Mouse (Mus musculus) embryo, embryonic 10 days (tissue): ENCODE measurements at regions not wholly inside any gene's neighbourhood (a gene's known extent, or its start where the extent isn't known, plus 50 kb on each side); places are given as distances from the start of the nearest gene placed in this dataset.

Source experiments
- DNase-seq: peaks from one replicate; pipeline ENCODE4 v3.0.0-alpha.2; 2015; ENCODE audit warnings: low spot score

- DNase-seq, result peak; percentile 40
Measured at GRCm38 (mm10) chr17:7467638-7468037, 82.4 kb upstream of the Unc93a2 start.

GRCm38 (mm10) chr17:7464901-7465300 is 79.6 kb upstream of the Unc93a2 start:
- peak; percentile 22 for DNase-seq

GRCm38 (mm10) chr17:7461164-7461563 is 75.9 kb upstream of the Unc93a2 start:
- peak; percentile 76 for DNase-seq

- no peak for DNase-seq
Measured at GRCm38 (mm10) chr17:7456939-7457338, 71.7 kb upstream of the Unc93a2 start.

GRCm38 (mm10) chr17:7443822-7444221 is 58.6 kb upstream of the Unc93a2 start:
- peak; percentile 56 for DNase-seq

- no peak for DNase-seq
Measured at GRCm38 (mm10) chr17:7435075-7435474, 49.8 kb upstream of the Unc93a2 start.
